Mouse (Mus musculus) bone marrow macrophage, adult 2 months (primary cell): ENCODE results near the gene Lce1h.

Experiments
- CTCF ChIP-seq: IDR thresholded peaks from 2 replicates; pipeline ENCODE4 v1.5.1; 2012; ENCODE audit warnings: low read depth, mild to moderate bottlenecking, low read length, moderate library complexity
- POLR2A ChIP-seq: IDR thresholded peaks from 2 replicates; pipeline ENCODE4 v1.6.1; 2012; ENCODE audit warnings: mild to moderate bottlenecking, low read depth, low read length, borderline replicate concordance

DNA sequence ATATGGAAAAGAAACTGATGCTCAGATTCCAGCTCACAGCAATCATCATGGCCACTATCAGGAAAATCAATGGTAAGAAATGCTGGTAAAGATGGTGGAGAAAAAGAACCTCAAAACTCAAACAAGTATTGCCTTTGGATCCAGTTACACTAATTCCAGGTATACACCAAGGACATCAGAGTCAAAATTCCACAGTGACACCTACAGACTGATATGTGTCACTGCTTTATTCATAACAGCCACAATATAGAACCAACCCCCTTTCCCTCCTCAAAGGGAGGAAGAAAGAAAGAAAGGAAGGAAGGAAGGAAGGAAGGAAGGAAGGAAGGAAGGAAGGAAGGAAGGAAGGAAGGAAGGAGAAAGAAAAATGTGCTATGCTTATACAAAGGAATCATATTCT lies 49.7 kb downstream of the Lce1h start:
- TF ChIP-seq CTCF: no peak
- TF ChIP-seq POLR2A: no peak
